Mouse (Mus musculus) G1E (cell line): ENCODE data around the gene Plcb4.

Experiments
- CTCF ChIP-seq: IDR thresholded peaks from 2 replicates; pipeline ENCODE4 v1.5.1; 2012; ENCODE audit warnings: low read depth, low read length, inconsistent platforms, mixed read lengths
- GATA1 ChIP-seq: IDR thresholded peaks from 2 replicates; pipeline ENCODE4 v1.6.1; 2012; ENCODE audit warnings: borderline replicate concordance, low read length, inconsistent platforms, mixed read lengths
- GATA2 ChIP-seq: IDR thresholded peaks from 2 replicates; pipeline ENCODE4 v1.6.1; 2012; ENCODE audit warnings: low read depth, low read length, inconsistent platforms, borderline replicate concordance
- TAL1 ChIP-seq: conservative IDR thresholded peaks from 2 replicates; pipeline ENCODE4 v1.6.1; 2012; ENCODE audit warnings: low read depth, low read length, inconsistent platforms, mixed read lengths

DNA sequence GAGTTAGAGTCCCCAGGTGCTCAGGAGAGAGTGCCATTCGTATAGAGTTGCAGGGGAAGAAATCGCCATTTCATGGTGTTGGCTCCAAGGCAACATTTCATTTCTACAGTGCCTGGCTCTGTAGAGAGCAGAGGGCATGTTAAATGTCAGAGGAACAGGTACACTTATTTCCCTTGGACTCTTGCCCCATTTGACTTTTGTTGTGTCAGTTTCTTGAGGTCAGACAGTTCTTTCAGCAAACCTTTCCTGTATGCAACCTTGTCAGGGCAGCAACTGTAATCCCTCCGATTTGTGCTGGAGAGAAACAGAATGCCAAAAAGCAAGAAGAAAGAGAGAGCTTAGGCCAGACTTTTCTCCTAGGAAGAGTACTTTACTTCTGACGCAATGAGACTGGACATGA lies 189.4 kb downstream of the Plcb4 start:
- TF ChIP-seq CTCF: no peak
- TF ChIP-seq GATA1: no peak
- TF ChIP-seq GATA2: no peak
- no peak for TF ChIP-seq TAL1
